Mouse (Mus musculus) adrenal gland, adult 10 weeks (tissue): ENCODE measurements around the gene Mrps31. TPM values are rescaled to one million over a fixed set of nuclear protein-coding genes. Genes with fewer than 3 reads are reported as not detected.

Experiments used
- polyA plus RNA-seq: library from polyadenylated mRNA; stranded (reverse); fragments of 350-450 nt; fragmentation: Illumina TruSeq; extraction: RNeasy Lipid Tissue Mini Kit (QIAGEN cat#74804); gene quantifications from one replicate; pipeline ENCODE4 v1.2.3, GENCODE M21; 2014; ENCODE audit warnings: low read depth, low replicate concordance

Gene Mrps31
- 53.5 TPM for polyA plus RNA-seq

DNA sequence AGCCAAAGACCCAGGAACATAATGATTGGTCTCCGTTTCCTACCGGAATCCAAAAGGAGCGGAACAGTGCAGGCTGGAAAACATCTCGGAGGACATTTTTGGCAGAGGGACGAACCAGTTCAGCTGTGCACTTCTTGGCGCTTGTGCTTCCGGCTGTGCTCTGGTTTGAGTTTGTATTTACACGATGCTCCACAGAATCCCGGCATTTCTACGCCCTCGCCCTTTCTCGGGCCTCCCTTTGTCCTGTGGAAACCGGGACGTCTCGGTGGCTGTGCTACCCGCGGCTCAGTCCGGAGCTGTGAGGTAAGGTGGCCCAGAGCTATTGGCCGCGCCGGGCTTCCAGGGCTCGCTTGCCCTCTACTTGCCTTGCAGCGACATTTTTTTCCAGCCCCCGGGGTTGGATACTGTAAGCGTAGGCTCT, at the start of gene Mrps31:
Gene Mrps31 (plus strand): TSS at position 80 of the 421 bp plus-strand sequence.

DNA sequence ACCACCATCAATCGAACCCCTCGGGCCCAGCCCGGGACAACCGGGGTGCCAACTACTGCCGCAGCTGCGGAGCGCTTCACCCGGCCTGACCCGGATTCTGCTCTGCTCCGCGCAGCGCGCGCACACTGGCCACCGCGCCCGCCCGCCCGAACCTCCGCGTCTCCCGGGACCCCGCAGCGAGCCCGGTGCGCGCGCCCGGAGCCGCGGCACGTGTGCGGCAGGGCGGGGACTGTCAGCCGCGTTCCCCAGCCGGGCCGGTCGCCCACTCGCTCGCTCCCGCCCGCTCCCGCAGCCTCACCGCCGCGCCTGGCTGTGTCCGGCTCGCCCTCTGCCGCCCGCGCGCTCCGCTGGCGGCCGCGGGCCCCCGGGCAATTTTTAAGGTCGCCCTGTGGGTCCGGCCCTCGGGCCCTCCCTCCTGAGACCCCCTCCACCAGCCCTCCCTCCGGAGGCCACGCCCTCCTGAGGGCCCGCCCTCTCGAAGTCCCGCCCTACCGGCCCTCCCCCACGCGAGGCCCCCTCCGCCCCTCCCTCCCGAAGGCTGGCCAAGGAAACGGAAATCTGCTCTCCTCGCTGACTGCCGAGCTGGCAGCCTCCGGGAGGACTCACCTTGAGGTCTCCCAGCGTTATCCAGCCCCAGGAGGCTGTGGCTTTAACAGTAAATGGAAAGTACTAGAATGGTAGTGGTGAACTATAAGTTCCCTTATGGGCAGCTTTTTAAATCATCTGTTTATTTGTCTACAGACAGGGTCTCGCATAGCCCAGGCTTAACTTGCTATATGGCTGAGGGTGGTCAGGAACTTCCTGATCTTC, 12.8 kb upstream of the Mrps31 start, which contains the start of gene Slc25a15:
Gene Slc25a15 (minus strand): TSS at position 456 of the 810 bp plus-strand sequence.

Other genes with a start within 250 kb of the Mrps31 start
- gene Nek3, start 244.9 kb upstream of the Mrps31 start, polyA plus RNA-seq: 5.0 TPM
- 14.5 TPM for gene Ckap2, start 225.5 kb upstream of the Mrps31 start, polyA plus RNA-seq
- gene Vps36, start 218.6 kb upstream of the Mrps31 start, polyA plus RNA-seq: 55.3 TPM
- gene Thsd1, start 184.0 kb upstream of the Mrps31 start, polyA plus RNA-seq: 1.7 TPM
- not detected for gene Tpte, start 127.9 kb upstream of the Mrps31 start, polyA plus RNA-seq
- gene Slc25a15, start 12.8 kb upstream of the Mrps31 start, polyA plus RNA-seq: 21.7 TPM